Mouse (Mus musculus) urinary bladder, adult 18-20 months (tissue): ENCODE results near the gene Vangl1.

ENCODE experiments used
- DNase-seq, 2 experiments: peaks; one replicate each; pipeline ENCODE4 v3.0.0; 2022; ENCODE audit warnings: low spot score in 2 of 2, mixed read lengths in 2 of 2

Gene Vangl1

DNA sequence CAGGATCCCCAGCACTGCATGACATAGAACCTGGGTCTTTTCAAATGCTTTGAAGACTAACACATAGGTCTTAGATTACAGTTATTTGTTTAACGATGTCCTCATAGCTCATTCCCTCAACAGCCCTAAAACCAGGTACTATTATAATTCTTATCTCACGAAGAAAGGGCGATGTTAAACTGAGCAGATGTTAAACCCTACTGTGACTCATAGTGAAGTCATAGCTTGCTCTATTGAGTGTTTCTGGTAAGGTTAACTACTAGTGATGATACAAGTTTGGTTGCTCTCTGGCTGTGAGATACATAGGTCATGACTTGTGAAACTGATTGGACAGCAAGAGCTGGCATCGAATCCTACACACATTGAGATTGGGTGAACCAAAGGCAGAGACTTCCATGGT lies 61.5 kb downstream of the Vangl1 start:
- DNase-seq, result no peak

DNA sequence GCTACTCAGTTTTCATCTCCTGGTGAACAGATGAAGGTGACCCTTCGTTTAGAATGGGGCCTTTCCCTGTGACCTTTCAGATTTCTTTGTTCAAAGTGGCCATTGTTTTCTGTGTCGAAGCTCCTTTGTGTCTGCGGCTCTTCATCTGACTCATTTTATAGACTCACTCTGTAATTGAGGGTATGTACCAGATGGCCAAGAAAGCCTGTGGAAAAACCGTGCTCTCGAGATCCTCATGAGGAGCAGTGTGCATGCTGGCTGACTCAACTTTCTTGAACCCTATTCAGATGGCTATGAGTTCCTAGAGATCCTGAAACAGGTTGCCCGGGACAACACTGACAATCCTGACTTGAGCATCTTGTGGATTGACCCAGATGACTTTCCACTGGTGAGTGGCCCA lies 62.6 kb downstream of the Vangl1 start:
- DNase-seq, result no peak

DNA sequence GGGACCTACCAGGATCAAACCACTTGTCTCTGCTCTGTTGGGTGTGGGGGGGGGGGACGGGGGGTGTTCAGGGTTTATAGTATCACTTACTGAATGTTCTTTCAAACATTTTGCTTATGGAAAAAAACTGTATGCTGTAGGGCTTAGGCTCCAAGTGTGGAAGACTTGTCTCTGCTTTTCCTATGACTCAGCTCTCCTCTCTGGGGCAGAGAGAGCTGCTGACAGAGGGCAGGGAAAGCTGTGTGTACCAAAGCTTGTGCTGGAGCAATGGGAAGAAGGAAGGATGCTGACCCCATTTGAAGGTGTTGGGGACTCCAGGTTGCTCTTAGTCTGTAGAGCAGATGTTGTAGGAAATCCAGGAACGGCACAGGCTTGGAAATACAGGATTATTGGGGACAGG lies 63.0 kb downstream of the Vangl1 start:
- no peak for DNase-seq

DNA sequence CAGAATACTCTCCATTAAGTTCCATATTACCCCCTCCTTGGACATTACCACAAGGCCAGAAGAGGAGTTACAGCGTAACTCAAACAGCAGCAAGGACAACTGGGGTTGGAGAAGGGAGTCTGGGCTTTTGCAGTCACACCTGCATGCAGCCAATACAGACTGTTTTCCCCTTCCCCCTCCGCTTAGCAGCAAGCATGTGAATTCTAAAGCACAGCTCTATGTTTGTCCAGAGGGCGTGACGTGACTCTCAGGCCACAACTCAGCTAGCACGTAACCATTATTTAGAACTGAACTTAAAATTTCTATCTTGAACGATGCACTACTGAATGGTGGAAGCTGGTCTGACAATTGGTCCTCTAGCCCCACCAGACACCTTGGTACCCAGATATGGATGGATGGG lies 63.9 kb downstream of the Vangl1 start:
- DNase-seq, result no peak

DNA sequence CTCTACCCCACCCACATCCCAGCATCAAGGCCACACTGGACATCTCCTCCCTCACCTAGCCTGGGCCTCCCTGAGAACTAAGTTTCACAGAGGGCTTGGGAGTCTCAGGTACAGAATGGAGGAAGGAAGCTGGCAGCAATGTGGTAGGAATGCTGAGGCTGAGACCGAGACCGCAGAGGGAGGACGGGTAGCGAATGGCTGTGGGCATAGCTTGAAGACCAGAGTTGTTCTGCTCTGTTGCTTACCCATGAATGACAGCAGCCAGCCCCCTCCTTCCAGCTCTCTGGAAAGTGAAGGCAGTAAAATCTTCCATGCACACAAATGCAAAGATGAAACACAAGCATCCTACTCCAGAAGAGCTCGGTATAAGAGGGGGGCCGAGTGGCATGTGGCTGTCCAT lies 65.6 kb downstream of the Vangl1 start:
- no peak for DNase-seq

DNA sequence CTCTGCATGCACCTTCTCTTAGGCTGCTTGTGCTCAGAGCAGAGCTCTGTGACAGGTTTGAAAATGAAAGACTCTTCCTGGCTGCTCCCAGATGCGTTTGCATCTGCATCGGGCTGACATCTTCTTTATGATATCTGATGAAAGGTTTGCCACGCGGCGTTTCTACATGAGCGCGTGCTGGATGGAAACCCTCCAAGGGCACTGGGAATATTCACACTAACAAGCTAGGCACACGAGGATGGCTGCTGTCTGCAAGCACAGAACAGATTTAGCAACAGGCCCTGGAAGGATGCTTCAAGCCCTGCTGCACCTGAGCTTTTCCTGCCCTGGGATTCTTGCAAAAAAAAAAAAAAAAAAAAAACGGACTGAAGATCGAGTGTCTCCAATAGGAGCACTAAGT lies 67.3 kb downstream of the Vangl1 start:
- no peak for DNase-seq

DNA sequence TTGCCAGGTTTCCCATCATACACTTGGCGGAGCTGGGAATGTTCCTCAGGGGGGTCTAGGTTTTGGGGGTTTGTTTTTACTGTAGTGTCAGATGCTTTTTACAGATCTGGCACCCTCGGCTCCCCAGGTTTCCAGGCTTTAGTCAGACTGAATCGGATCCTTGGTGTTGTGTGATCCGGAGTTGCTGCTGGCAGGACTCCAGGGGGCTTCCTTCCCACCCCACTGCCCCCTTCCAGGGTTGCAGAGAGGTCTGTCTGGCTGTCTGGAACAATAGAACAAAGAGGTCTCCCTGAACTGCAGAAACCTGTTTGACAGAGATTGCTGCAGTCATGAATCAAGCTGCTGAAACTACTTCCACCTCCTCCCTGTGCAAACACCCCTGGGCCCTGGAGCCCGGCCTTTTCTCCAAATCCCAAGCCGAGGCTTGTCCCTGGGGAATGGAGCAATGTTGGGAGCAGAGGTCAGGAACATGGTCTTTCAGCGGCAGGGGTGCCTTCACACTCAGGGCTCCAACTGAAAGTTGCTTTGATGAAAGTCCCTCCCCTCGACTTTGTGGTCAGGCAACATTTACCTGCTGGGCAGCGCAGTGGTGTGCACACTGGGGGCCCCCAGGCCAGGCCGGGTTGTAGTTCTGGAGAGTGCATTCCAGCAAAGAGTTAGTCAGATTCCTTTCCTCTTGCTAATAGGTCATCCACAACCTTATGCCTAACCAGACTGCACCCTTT lies 68.9 kb downstream of the Vangl1 start:
- DNase-seq, result peak; percentile 61 to 84

DNA sequence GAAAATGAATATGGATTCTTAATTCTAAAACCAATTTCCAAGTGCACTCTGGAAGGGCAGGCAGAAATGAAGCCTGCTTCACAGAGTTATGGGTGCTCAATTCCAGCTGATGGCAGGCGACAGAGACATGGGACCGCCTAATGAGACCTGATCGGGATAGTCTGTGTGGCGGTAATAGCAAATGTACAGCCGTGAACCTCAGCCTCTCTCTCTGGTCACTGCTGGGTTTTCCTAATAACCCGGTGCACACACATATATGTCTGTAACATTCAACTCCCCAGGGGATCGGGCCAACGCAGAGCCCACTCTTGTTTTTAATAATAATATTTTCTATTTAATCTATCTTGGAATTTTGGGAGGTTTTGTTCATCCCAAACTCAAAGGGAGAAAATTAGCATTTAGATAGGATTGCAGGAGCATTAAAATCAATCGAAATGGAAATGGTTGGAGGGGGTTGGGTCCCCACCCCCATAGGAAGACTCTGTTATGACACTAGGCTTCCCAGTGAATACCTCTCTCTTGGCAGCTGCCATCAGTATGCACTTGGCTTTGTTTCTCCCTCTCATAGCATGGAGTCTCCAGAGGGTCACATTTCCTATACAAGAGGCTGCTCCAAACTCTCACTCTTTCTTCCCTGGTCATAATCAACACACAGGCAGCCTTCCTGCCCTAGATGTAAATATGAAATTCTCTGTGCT lies 72.7 kb downstream of the Vangl1 start:
- no peak for DNase-seq

DNA sequence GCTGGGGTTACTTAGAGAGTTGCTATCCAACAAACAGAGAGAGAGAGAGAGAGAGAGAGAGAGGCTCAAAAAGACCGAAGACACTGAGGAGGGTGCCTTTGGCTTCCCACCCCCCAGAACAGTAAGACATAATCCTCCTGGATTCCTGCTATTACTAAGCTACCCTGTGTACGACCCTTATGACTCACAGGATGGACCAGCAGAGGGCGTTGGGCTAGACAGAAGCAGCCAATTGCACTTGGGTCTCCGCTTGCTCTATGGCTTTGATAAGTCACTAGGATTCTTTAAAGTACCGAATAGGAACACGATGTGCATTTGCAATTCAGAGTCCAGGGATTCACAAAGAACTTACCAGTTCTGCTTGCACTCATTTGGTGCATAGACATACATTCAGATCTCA lies 74.0 kb downstream of the Vangl1 start:
- DNase-seq, result no peak

DNA sequence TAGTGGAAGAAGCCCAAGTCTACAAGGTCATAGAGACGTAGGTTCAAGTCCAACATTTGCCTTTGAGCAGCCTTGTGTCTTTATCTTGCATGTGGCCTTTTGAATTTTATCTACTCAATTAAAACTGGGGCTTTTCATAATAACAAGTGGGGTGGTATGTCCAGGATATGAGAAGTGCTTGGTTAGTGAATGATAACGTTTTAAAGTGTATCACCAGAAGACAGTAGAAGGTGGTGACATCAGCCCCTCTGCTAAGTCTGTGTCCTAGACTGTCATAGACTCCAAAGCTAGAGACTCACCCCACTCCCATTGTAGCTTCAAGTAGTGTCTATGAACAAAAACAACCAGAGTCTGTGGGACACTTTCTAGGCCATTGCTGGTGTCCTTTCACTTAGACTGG lies 76.3 kb downstream of the Vangl1 start:
- DNase-seq, result no peak

DNA sequence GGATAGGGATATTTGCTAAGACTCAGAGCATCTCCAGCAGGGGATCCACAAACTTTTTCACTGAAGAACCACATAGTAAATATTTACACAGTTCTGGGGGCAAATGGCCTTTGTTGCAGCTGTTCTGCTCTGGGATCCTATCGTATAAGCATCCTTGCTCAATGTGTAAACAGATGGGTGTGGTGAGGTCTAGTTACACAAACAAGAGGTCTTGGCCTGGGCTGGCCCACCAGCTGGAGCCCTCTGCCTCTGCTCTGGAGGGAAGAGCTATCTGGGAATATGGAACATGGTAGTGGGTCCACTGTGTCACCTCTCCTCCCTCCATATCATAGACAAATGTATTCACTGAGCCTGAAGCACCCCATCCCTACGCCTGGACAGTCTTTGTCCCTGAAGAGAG lies 77.4 kb downstream of the Vangl1 start:
- DNase-seq, result no peak

DNA sequence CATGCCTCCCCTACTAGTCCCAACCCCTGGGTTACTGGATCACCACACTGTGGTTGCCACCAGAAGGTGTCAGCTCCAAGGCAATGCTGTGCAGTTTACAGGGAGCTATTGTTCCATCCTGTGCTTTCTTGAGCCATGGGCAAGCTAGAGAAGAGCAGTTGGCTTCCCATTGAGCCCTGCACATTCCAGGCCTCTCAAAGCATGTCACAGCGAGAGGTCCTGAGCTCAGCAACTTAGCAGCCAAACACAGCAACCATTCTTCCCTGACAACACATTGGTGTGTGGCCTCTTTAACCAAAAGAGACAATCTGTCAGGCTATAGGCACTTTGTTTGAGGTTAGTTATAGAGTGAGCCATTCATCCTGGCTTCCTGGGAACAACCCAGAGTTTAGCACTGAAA lies 78.9 kb downstream of the Vangl1 start:
- no peak for DNase-seq

DNA sequence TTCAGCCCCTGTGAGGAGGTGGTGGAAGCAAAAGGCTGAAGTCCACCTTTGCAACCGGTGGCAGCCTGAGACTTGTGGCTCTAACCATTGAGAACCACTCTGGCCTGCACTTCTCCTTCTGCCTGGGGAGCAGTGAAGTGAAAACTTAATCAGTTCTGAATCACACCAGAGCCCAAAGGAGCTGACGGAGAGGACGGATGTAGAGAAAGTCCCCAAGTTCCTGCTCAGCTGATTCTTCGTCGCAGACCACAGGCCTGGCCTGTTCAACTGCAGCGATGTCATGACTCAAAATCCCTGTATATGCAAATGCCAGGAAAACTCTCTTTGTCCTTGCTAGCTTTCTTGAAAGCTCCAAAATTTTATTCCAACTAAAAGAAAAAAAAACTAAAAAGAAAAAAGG lies 80.8 kb downstream of the Vangl1 start:
- no peak for DNase-seq

DNA sequence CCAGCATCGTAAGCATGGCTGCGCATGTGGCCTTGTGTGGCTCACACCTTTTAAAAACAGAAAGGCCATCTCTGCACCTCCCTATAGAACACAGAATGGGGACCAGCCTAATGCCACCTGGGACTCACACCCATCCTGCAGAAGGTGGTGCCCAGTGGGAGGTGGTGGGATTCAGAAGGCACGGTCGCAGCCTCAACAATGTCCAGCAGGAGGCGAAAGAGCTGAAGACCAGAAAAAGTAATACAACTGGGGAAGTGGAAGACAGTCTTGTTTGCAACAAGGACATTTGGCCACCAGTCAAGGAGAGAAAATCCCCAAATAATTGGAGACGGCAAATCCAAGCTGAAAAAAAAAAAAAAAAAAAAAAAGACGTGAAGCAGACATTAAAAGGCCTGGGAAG lies 82.4 kb downstream of the Vangl1 start:
- DNase-seq, result no peak

DNA sequence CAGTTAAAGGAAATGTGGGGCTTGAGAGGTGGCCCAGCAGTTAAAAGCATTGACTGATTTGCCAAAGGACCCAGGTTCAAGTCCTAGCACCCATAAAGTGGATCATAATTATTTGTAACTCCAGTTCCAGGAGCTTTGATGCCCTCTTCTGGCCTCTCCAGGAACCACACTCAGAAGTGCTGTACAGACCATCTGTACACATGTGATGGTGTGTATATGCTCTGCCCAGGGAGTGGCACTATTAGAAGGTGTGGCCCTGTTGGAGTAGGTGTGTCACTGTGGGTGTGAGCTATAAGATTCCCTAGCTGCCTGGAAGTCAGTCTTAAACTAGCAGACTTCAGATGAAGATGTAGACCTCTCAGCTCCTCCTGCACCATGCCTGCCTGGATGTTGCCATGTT lies 83.5 kb downstream of the Vangl1 start:
- no peak for DNase-seq

DNA sequence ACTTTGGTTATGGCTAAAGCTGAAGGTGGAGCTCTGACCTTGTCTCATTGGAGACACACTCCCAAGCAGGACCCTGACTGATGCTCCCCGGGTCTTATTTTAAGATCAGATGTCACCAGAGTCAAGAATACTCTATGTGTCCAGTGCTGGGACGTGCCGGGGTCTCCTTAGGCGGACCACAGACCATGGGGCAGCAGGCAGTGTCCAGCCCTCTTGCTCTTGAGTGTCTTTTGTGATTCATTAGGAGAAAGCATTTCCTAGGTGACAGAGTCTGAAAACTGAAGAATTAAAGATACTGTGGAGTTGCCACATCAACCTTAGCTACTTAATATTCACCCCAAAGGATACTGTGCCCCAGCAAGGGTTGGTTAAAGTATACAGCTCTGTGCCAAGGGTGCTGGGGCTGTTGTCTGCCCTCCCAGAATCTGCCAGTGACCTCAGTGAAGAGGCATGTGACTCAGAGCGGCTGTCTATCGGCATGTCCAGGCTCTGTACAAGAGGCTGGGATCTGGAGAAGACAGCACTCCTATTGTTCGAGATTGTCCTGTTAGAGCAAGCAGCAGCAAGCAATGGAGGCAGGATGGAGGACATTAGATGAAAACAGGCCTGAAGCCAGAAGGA lies 92.4 kb downstream of the Vangl1 start:
- no peak for DNase-seq

DNA sequence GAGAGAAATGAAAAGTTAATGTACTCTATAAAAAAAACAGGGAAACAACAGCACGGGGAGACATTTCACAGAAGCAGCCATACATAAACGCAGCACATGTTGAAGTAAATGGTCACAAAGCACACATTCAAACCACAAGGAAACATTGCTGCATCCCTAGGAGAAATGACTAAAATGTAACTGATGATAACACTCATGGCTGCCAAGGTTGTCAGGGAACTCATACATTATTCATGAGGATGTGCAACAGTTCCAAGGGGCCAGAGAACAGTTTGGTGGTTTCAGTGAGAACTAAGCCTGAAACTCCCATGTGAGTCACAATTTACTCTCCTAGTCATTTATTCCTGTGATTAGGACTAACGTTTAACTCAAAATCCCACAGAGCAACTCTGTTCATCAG lies 96.3 kb downstream of the Vangl1 start:
- DNase-seq, result no peak

DNA sequence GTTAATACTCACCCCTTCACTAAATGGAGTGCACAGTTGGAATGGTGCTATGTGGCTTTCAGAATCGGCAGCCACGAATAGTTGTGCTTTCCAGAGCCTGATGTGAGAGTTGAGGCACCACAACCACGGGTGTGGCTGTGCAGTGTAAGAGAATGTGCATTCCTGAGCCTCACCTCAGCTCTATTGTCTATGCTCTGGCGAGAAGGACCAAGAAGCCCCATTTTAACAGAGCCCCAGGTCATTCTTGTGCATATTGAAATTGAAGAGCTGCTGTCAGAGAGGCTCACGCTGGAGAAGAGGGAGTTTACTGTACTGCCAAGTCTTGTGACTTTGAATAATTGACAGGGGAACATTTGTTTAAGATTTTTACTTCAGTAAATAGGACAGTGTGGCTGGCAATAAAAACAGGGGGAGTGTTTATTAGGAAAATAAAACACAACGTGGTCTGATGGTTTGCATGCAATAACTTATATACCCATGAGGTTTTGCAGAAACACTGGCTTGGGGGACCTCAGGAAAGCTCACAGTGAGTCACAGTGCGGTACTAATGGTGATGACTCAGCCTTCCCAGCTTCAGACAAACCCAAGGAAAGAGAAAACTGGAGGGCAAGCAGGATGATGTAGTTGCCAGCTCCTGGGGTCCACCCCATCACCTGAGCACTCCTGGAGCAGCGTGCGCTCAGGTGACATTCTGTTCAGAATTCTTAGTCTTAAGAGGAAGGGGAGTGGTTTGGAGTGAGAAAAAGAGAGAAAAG lies 100.5 kb downstream of the Vangl1 start:
- DNase-seq, result no peak
